Mouse (Mus musculus) hindbrain, embryonic 16.5 days (tissue): ENCODE data around the gene Cops2. TPM values are rescaled to one million over a fixed set of nuclear protein-coding genes. Genes with fewer than 3 reads are reported as not detected.

ENCODE experiments used
- ATAC-seq: fragments of 200-750 bp; cut with Nextera tagmentation; 2 replicates; pipeline ENCODE4 v1.8.0; 2017; ENCODE audit warnings: moderate TSS enrichment, moderate library complexity
- H3K27ac ChIP-seq: fragments of 300-500 bp; sonication (generic); 2 replicates; pipeline ENCODE4 v1.5.1; 2014; ENCODE audit warnings: low read depth, mild to moderate bottlenecking, control low read depth, low read length, moderate library complexity
- H3K27me3 ChIP-seq: fragments of 300-500 bp; sonication (generic); replicated peaks from 2 replicates; pipeline ENCODE4 v1.6.1; 2014; ENCODE audit warnings: low read length; ENCODE audit not compliant: control insufficient read depth, insufficient read depth
- H3K36me3 ChIP-seq: fragments of 300-500 bp; sonication (generic); 2 replicates; pipeline ENCODE4 v1.6.1; 2014; ENCODE audit warnings: mild to moderate bottlenecking, low read length, moderate library complexity, mixed read lengths; ENCODE audit not compliant: control insufficient read depth, insufficient read depth
- H3K4me1 ChIP-seq: fragments of 300-500 bp; sonication (generic); 2 replicates; pipeline ENCODE4 v1.6.1; 2014; ENCODE audit warnings: low read depth, low read length; ENCODE audit not compliant: control insufficient read depth, insufficient read depth
- H3K4me2 ChIP-seq: fragments of 300-500 bp; sonication (generic); 2 replicates; pipeline ENCODE4 v1.6.1; 2014; ENCODE audit warnings: mild to moderate bottlenecking, low read length, control low read depth, moderate library complexity
- H3K4me3 ChIP-seq: fragments of 300-500 bp; sonication (generic); 2 replicates; pipeline ENCODE4 v1.5.1; 2014; ENCODE audit warnings: mild to moderate bottlenecking, low read length, control low read depth, moderate library complexity
- H3K9ac ChIP-seq: fragments of 300-500 bp; sonication (generic); 2 replicates; pipeline ENCODE4 v1.6.1; 2014; ENCODE audit warnings: low read depth, mild to moderate bottlenecking, control low read depth, low read length, moderate library complexity
- H3K9me3 ChIP-seq: fragments of 300-500 bp; sonication (generic); 2 replicates; pipeline ENCODE4 v1.6.1; 2014; ENCODE audit warnings: mild to moderate bottlenecking, low read length, moderate library complexity; ENCODE audit not compliant: control insufficient read depth
- WGBS: fragments of 180-500 bp; shearing (Covaris S2); extraction: QIAGEN DNeasy Blood & Tissue Kit; methylation state at CpG from one replicate; pipeline ENCODE4 v1.1.7; 2014; 5-methylcytosine and 5-hydroxymethylcytosine counted together
- polyA plus RNA-seq: library from polyadenylated mRNA; unstranded; fragments of >200 nt; fragmentation: Nextera tagmentation; extraction: Ambion mirVana; gene quantifications from 2 replicates; pipeline ENCODE4 v1.2.1, GENCODE M21; 2015

The Cops2 gene
- 57.7 and 58.3 TPM in 2 replicates for polyA plus RNA-seq

DNA sequence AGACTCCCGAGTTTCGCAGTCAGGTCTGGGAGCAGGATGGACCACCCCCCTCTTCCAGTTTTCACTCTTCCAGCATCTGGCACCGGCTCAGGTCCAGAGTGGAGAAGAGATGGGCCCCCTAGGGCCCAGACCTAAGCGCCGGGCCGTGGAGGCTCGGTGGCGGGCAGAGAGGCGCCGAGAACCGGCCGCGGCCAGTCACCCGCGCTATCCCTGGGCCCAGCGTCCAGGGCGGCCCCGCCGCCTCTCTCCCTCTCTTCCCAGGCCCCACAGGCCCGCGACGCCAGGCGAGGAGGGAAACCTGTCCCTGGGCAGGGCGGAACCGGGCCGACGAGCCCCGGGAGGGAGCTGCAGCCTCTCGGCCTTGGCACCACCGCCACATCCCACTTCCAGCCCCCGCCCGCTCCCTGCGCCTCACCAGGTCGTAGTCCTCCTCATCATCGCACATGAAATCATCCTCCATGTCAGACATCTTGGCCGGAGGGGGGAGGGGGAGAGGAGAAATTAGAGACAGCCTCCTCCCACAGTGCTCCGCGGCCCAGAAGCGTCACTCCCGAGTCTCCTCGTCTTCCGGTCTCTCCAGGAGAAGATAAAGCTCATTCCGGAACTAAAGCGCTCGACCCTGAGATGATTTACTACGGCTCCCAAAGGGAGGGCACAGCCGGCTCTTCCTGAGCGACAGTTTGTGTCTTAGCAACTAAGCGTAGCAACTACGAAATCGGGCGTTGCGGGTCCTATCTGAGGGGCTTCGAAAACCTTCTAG lies at the start of gene Cops2, which contains the start of gene Galk2:
Gene Cops2, minus strand, starts transcription at position 619 of the 760 bp plus-strand sequence.
Gene Galk2, plus strand, starts transcription at position 589 of the 760 bp plus-strand sequence.
- H3K4me3 ChIP-seq: peak within 1 kb of the TSS; percentile 98
- peak within 1 kb of the TSS; percentile 82 for H3K27ac ChIP-seq
- H3K4me2 ChIP-seq: peak within 1 kb of the TSS; percentile 78
- no peaks in the 10 kb centered on the region for H3K36me3 ChIP-seq
- no peaks in the 10 kb centered on the region for H3K27me3 ChIP-seq
- peaks cover 5% of the 10 kb centered on the region for H3K4me1 ChIP-seq
- ATAC-seq: peak; percentile 99
- H3K9me3 ChIP-seq: no peaks in the 10 kb centered on the region
- 1% methylated on average over 53 of the region's 54 CpGs for WGBS
- peak within 1 kb of the TSS; percentile 99 for H3K9ac ChIP-seq

DNA sequence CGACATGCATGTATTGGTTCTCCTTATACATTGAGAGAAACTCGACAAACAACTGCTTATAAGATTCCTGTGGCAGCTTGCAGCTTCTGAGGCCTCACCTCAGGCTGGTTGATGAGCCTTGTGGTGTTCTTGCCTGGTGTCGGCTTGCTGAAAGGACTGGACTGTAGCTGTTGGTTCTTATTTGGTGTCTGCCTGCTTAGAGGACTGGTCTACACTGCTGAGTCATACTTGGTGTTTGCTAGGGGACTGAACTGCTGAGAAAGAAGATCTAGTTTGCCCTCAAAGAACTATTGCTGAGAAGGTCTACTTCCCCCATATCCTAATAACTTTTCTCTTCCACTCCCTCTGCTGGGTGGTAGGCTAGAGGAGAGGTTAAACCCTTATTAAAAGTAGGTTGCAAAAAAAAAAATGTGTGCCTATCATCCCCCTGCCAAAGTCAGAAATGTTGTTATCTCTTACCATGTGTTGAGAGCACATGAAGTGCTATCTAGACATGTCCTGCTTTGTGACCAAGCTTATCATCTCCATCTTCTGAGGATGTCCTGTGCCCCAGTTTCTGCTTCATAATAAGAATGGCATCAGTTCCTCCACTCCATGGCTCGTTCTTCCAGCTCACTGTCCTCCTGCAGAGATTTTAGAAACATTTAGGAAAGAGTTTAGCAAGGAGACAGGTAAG lies 48.8 kb upstream of the Cops2 start:
- Histone ChIP-seq H3K4me3 (no peak overlapping the region), H3K27ac (no peak overlapping the region), H3K4me1 (no peaks in the 10 kb centered on the region), H3K9ac (no peak overlapping the region), H3K27me3 (no peaks in the 10 kb centered on the region), H3K4me2 (no peak overlapping the region), H3K9me3 (no peaks in the 10 kb centered on the region), H3K36me3 (no peaks in the 10 kb centered on the region)
- no peak for ATAC-seq
- WGBS: 87% methylated on average over 4 of the region's 4 CpGs

DNA sequence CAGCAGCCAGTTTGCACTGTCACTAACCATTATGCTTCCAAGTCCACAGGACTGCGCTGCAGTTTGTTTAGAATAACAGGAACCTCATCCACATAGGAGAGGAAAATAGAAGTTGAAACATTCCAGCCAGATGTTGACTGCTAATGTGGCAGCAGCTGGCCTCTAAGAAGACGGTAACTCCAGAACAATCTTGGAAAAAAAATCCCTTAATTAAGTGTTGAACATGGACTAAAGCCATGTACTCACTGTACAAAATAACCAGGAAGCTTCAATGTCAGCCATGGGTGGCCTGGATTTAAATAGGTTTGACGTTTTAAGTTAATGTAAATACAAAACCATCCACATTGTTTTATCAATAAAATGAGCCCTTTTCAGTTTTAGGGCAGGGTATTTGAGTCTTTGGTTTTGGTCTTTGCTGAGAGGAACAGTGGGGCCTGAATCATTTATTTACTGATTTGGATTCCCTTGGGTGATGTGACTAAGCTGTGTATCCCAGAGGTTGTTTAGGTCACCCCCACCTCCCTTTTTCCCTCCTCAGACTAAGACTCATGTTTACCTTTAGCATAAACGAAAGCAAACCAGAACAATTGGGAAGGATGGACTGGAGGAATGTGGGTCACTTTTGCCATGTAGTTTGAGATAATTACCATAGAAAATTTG lies 47.6 kb upstream of the Cops2 start:
- ATAC-seq: no peak
- no peak overlapping the region for H3K9ac ChIP-seq
- WGBS: 82% methylated on average over 4 of the region's 4 CpGs

DNA sequence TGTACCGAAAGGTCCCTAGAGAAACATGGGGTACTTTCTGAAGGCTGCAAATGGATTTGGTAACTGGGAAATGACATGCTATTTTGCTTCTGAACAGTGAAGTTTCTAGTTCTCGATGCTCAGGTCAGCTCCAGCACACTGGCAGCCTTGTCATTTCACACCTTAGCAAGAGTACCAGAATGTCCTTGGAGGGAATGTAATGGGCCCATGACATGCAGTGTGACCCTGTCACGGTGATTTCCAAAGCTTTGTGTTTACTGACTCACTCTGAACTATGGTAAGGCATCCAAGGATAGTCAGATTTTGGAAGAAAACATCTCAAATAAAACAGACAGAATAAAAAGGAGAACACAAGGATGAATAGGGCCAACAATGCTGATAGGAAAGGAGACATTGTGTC lies 42.5 kb upstream of the Cops2 start:
- Histone ChIP-seq H3K4me2 (no peak overlapping the region), H3K4me1 (no peaks in the 10 kb centered on the region), H3K27me3 (no peaks in the 10 kb centered on the region), H3K36me3 (no peaks in the 10 kb centered on the region), H3K27ac (no peak overlapping the region), H3K9ac (no peak overlapping the region), H3K4me3 (no peak overlapping the region), H3K9me3 (no peaks in the 10 kb centered on the region)
- 83% methylated on average over 3 of the region's 3 CpGs for WGBS
- ATAC-seq: no peak

More for the DNA sequence above, 47.6 kb upstream of the Cops2 start:
- Histone ChIP-seq H3K4me2 (no peak overlapping the region), H3K27me3 (no peaks in the 10 kb centered on the region), H3K4me1 (no peaks in the 10 kb centered on the region), H3K4me3 (no peak overlapping the region), H3K27ac (no peak overlapping the region), H3K36me3 (no peaks in the 10 kb centered on the region), H3K9me3 (no peaks in the 10 kb centered on the region)

DNA sequence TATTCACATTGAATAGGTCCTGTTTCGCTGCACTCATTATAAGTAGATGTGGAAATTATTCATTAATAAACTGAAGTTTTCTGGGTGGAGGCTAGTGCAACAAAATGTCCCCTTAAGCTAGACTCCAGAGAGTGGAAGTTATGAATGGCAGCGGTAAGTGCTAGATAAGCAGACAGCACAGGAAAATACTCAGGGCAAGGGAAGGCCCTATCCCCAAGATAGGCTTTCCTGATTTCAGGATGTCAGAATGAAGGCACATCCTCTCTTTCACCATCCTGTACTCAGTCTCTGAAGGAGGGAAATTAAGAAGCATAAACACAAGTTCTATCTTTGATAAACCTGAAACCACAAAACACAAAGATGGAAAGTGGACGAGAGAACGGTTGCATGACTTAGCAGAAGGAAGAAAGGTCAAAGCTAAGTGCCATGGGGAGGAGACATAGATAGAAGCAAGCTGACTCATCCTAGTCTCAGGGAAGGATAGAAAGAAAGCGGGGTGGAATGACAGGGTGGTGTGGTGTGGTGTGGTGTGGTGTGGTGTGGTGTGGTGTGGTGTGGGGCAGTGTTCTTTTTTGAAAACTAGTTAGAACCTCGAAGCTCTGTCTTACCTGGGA lies 42.0 kb upstream of the Cops2 start:
- ATAC-seq: no peak
- 87% methylated on average over 6 of the region's 6 CpGs for WGBS

DNA sequence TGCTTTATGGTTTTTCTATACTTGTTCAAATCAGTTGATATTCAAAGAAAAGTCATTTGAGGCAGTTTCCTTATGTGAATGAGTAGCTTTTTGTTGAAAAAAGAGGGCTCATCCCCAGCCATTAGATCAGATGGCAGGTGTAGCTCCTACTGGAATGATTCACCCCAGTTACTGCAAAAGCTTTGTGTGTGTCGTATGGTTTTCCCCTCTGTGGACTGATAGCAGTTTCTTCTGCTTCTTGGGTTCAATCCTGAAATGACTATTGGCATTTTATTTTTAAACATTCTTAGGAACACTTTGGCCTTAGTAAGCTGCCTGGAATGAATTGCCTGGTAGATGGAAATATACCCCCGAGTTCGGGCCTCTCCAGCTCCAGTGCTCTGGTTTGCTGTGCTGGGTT lies 37.4 kb upstream of the Cops2 start:
- Histone ChIP-seq H3K9ac (no peak overlapping the region), H3K27ac (no peak overlapping the region), H3K27me3 (no peaks in the 10 kb centered on the region), H3K36me3 (no peaks in the 10 kb centered on the region), H3K9me3 (no peaks in the 10 kb centered on the region), H3K4me2 (no peak overlapping the region), H3K4me3 (no peak overlapping the region), H3K4me1 (no peaks in the 10 kb centered on the region)
- no peak for ATAC-seq
- 99% methylated on average over 3 of the region's 3 CpGs for WGBS

More for the DNA sequence above, 42.0 kb upstream of the Cops2 start:
- Histone ChIP-seq H3K9me3 (no peaks in the 10 kb centered on the region), H3K27me3 (no peaks in the 10 kb centered on the region), H3K36me3 (no peaks in the 10 kb centered on the region), H3K4me2 (no peak overlapping the region), H3K4me1 (no peaks in the 10 kb centered on the region), H3K4me3 (no peak overlapping the region), H3K27ac (no peak overlapping the region), H3K9ac (no peak overlapping the region)

DNA sequence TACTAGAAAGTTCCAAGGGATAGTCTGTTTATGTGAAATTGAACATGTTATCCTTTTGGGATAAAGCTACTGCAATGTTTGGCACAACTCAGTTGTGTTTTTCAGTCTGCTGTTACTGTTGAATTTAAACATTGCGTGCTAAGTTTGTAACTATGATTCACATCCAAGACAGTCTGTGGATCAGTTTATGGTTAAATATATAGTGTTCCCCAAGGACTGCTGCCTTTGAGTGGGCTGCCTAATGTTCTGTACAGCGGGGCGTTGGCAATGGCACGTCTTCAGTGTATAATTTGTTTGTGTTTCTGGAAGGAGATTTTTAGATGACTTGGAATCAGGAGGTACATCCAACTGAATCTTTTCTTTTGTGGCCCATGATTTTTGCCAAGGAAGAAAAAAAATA lies 36.2 kb upstream of the Cops2 start:
- Histone ChIP-seq H3K4me3 (no peak overlapping the region), H3K27ac (no peak overlapping the region), H3K4me1 (no peaks in the 10 kb centered on the region), H3K4me2 (no peak overlapping the region), H3K9ac (no peak overlapping the region), H3K36me3 (no peaks in the 10 kb centered on the region), H3K9me3 (no peaks in the 10 kb centered on the region), H3K27me3 (no peaks in the 10 kb centered on the region)
- no peak for ATAC-seq
- 81% methylated on average over 4 of the region's 4 CpGs for WGBS

DNA sequence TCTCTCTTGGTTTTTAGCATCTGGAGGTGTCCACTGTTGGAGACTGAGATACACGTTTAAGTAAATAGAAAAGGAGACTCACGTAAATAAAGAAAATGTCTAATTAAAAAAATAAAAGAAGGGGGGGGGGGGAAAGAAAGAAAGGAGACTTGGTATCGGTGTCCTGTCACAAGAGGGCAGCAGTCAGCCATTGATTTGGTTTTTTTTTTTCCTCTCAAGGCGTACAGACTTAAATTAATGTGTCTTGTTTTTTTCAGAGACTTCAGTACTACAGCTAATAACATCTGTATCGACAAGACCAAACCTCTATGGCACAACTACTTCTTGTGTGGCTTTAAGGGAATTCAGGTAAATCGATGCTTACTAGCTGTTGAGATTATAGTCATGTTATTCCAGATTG lies 34.2 kb upstream of the Cops2 start:
- no peak overlapping the region for H3K4me3 ChIP-seq
- no peaks in the 10 kb centered on the region for H3K36me3 ChIP-seq
- H3K4me2 ChIP-seq: no peak overlapping the region
- H3K9ac ChIP-seq: no peak overlapping the region
- no peaks in the 10 kb centered on the region for H3K4me1 ChIP-seq
- H3K9me3 ChIP-seq: no peaks in the 10 kb centered on the region
- 42% methylated on average over 6 of the region's 6 CpGs for WGBS
- no peaks in the 10 kb centered on the region for H3K27me3 ChIP-seq
- no peak overlapping the region for H3K27ac ChIP-seq
- ATAC-seq: no peak
